Mouse (Mus musculus): ENCODE measurements around the gene Tcl1b2.

- TF ChIP-seq CTCF (IDR thresholded peaks at IDR 0.05; ENCODE audit: borderline replicate concordance, insufficient read depth, low read depth, low read length) (no peak), POLR2A (IDR thresholded peaks at IDR 0.05; ENCODE audit: borderline replicate concordance, insufficient read depth, low read length) (no peak)
Observed at GRCm38 (mm10) chr12:105166734-105167133, 20.9 kb downstream of the Tcl1b2 start.

Measured in cerebellum, adult 2 months (tissue).